In the genomic region with DNA sequence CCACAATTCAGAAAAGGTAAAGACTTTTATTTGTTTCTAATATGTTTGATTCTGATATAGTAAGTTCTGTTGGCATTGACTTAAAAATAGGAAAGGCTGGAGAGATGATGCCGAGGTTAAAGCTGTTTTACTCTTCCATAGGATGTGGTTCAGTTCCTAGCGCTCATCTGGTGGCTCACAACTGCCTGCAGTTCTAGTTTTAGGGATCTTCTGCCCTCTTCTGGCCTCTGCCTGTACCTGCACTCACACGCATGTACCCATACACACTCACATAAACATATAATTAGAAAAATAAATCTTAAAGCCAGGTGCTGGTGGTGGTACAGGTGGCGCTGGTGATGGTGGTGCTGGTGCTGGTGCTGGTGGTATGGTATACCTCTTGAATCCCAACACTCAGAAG, we compare ENCODE assay signal across 27 mouse cellular contexts. TPM values are rescaled to one million over a fixed set of nuclear protein-coding genes. Genes with fewer than 3 reads are reported as not detected.
DNase-seq lines count a peak whose midpoint lies in the region; ATAC-seq and TF ChIP-seq lines count a peak whose summit lies in the region.
"Had no signal": no experiment of that assay in that cellular context is flagged by ENCODE, and none has a peak within 500 bp of the region (broad histone marks: within the 10 kb centered on the region; RNA-seq: fewer than 3 reads in every experiment).

No protein-coding gene starts in this region.

- 84% methylated on average over 4 of the region's 4 CpGs for WGBS in liver, embryonic 14.5 days (ENCODE audit: insufficient replicate concordance)
- WGBS in liver, postnatal 0 days (ENCODE audit: insufficient replicate concordance) = 88% methylated on average over 4 of the region's 4 CpGs

- TF ChIP-seq CTCF in liver, embryonic 14.5 days (IDR thresholded peaks at IDR 0.05; ENCODE audit: low read depth) = peak; percentile 34; the same call in 1 of the 2 replicates
- no peak for TF ChIP-seq CTCF in liver, postnatal 0 days (IDR thresholded peaks at IDR 0.05; ENCODE audit: low read depth)

- TF ChIP-seq EP300 in liver, embryonic 14.5 days (IDR thresholded peaks at IDR 0.05; ENCODE audit: low read depth) = no peak
- TF ChIP-seq EP300 in liver, postnatal 0 days (IDR thresholded peaks at IDR 0.05; ENCODE audit: low read depth) = no peak

- peaks cover 4 to 8% of the 10 kb centered on the region in 2 experiments for H3K4me1 ChIP-seq in liver, embryonic 14.5 days (replicated peaks; ENCODE audit: control insufficient read depth in 2 of 2, insufficient read depth in 2 of 2, low read length in 1 of 2)
- H3K4me1 ChIP-seq in liver, postnatal 0 days (ENCODE audit: insufficient read depth) = peaks cover 18% of the 10 kb centered on the region
- peaks cover 0 to 14% of the 10 kb centered on the region in 2 experiments; a peak in 2 of 4 replicates for H3K4me1 ChIP-seq in ES-E14 (ENCODE audit: control insufficient read depth in 2 of 2, insufficient read depth in 2 of 2, low read length in 2 of 2, poor library complexity in 1 of 2)

- DNase-seq in heart, adult 11 months = peak; percentile 73
- DNase-seq in heart, adult 8-10 months (ENCODE audit: low spot score) = no peak
- DNase-seq in liver, embryonic 14.5 days (ENCODE audit: low read depth in 3 of 3, low spot score in 3 of 3) = no peak
- no peak for DNase-seq in liver, postnatal 0 days
- no peak for DNase-seq in ES-E14 (ENCODE audit: low read depth, low spot score)
- DNase-seq in induced T-regulatory cell, adult 2 months (ENCODE audit: low read depth) = peak; percentile 20
- no peak for DNase-seq in right cerebral cortex, adult 18-20 months
- DNase-seq in right cerebral cortex, postnatal 36 days (ENCODE audit: low spot score in 2 of 2) = no peak
- DNase-seq: adrenal gland, adult 8-10 months; cerebellum, adult 8-10 months; cerebellum, postnatal 25 days; gastrocnemius, postnatal 14 days; heart, postnatal 36 days; kidney, adult 2 months; lung, embryonic 14.5 days; right cerebral cortex, postnatal 14 days; thymus, postnatal 14 days had no signal

- no peak overlapping the region for H3K27ac ChIP-seq in liver, embryonic 14.5 days
- no peak overlapping the region for H3K27ac ChIP-seq in liver, postnatal 0 days (ENCODE audit: low read depth)
- H3K27ac ChIP-seq in ES-E14 (ENCODE audit: insufficient read depth, low read depth, low read length, poor library complexity, severe bottlenecking) = no peak overlapping the region
- H3K27ac ChIP-seq: forebrain, embryonic 13.5 days; hindbrain, embryonic 13.5 days; limb, embryonic 13.5 days; liver, embryonic 12.5 days; midbrain, embryonic 10.5 days; neural tube, embryonic 12.5 days; stomach, embryonic 15.5 days had no signal

- H3K9me3 ChIP-seq in liver, embryonic 14.5 days (ENCODE audit: control insufficient read depth, low read length) = no peaks in the 10 kb centered on the region
- H3K9me3 ChIP-seq in liver, postnatal 0 days (ENCODE audit: low read length) = no peaks in the 10 kb centered on the region
- H3K9me3 ChIP-seq in ES-E14 (ENCODE audit: control insufficient read depth, insufficient read depth, low read depth, low read length) = no peaks in the 10 kb centered on the region
- H3K9me3 ChIP-seq: forebrain, embryonic 13.5 days; hindbrain, embryonic 13.5 days; limb, embryonic 13.5 days; neural tube, embryonic 12.5 days; stomach, embryonic 15.5 days had no signal

- no peak overlapping the region for H3K9ac ChIP-seq in liver, embryonic 14.5 days (replicated peaks)
- no peak overlapping the region for H3K9ac ChIP-seq in liver, postnatal 0 days (replicated peaks)
- no peak overlapping the region for H3K9ac ChIP-seq in ES-E14 (ENCODE audit: insufficient read depth, low read depth, low read length, poor library complexity, severe bottlenecking)
- H3K9ac ChIP-seq: forebrain, embryonic 13.5 days; hindbrain, embryonic 13.5 days; limb, embryonic 13.5 days; liver, embryonic 12.5 days; lung, embryonic 14.5 days; neural tube, embryonic 12.5 days; stomach, embryonic 15.5 days had no signal

- no peak overlapping the region for H3K4me2 ChIP-seq in liver, embryonic 14.5 days (ENCODE audit: low read depth)
- H3K4me2 ChIP-seq in liver, postnatal 0 days (ENCODE audit: low read depth, low read length) = no peak overlapping the region
- H3K4me2 ChIP-seq: forebrain, embryonic 13.5 days; heart, embryonic 11.5 days; hindbrain, embryonic 13.5 days; limb, embryonic 13.5 days; liver, embryonic 12.5 days; lung, embryonic 14.5 days; neural tube, embryonic 12.5 days; stomach, embryonic 15.5 days had no signal

- no peaks in the 10 kb centered on the region for H3K36me3 ChIP-seq in liver, embryonic 14.5 days (replicated peaks; ENCODE audit: control insufficient read depth, insufficient read depth, low read depth)
- peaks cover 3% of the 10 kb centered on the region; the same call in 1 of the 2 replicates for H3K36me3 ChIP-seq in liver, postnatal 0 days (replicated peaks; ENCODE audit: insufficient read depth, low read length)
- H3K36me3 ChIP-seq in ES-E14 (ENCODE audit: control insufficient read depth, insufficient read depth, low read length, poor library complexity, severe bottlenecking) = peaks cover 7% of the 10 kb centered on the region; the same call in 1 of the 2 replicates
- H3K36me3 ChIP-seq: stomach, embryonic 15.5 days had no signal

- in situ Hi-C loops in ES-E14 (cut with MboI; ENCODE audit: low sequenced_read_pairs in 2 of 2, unreplicated experiment in 2 of 2) = no loop called here

- ATAC-seq in liver, embryonic 14.5 days (ENCODE audit: insufficient read depth) = no peak
- ATAC-seq in liver, postnatal 0 days = no peak
- ATAC-seq: forebrain, embryonic 13.5 days; inflammation-experienced regulatory T-cells, adult 6 months; liver, embryonic 12.5 days had no signal

- no peaks in the 10 kb centered on the region for H3K27me3 ChIP-seq in liver, embryonic 14.5 days (ENCODE audit: control insufficient read depth, insufficient read depth, low read length)
- H3K27me3 ChIP-seq in liver, postnatal 0 days (ENCODE audit: insufficient read depth, low read length) = no peaks in the 10 kb centered on the region
- H3K27me3 ChIP-seq: forebrain, embryonic 13.5 days; hindbrain, embryonic 13.5 days; limb, embryonic 13.5 days; liver, embryonic 12.5 days; neural tube, embryonic 12.5 days; stomach, embryonic 15.5 days had no signal

- no peak overlapping the region for H3K4me3 ChIP-seq in liver, embryonic 14.5 days (ENCODE audit: insufficient read depth in 1 of 2, low read depth in 2 of 2, low read length in 2 of 2)
- H3K4me3 ChIP-seq in liver, postnatal 0 days (ENCODE audit: low read depth, low read length) = no peak overlapping the region
- H3K4me3 ChIP-seq in ES-E14 (ENCODE audit: insufficient read depth in 1 of 2, low read depth in 1 of 2, low read length in 2 of 2, poor library complexity in 1 of 2, severe bottlenecking in 1 of 2) = no peak overlapping the region
- H3K4me3 ChIP-seq: forebrain, embryonic 13.5 days; hindbrain, embryonic 13.5 days; limb, embryonic 13.5 days; liver, embryonic 12.5 days; midbrain, embryonic 10.5 days; myocyte; neural tube, embryonic 12.5 days; stomach, embryonic 15.5 days had no signal

TF ChIP-seq in ES-E14, 5 proteins besides CTCF, POLR2A, EP300 and RAD21:
- TF ChIP-seq CHD2 (IDR thresholded peaks at IDR 0.05; ENCODE audit: low read depth, low read length) (no peak), ZC3H11A (IDR thresholded peaks at IDR 0.05; ENCODE audit: borderline replicate concordance, low read depth, low read length) (0 out of 2 replicates have a peak, but pooled peaks have one; percentile 15), HCFC1 (IDR thresholded peaks at IDR 0.05; ENCODE audit: borderline replicate concordance, insufficient read depth, low read length) (no peak)

RNA-seq across cellular contexts. Expression of a gene that starts 3.6 kb away (rescaled TPM):
- total RNA-seq in heart, adult 8-10 months (2022) = 10 to 100 TPM in 1 of 4 experiments, 1 to 10 TPM in 3; 8.4 to 10.9 (median 9.3) TPM
- 2.8 and 4.7 TPM in 2 replicates for polyA plus RNA-seq in liver, embryonic 14.5 days (2012; rRNA removed)
- polyA plus RNA-seq in liver, embryonic 14.5 days (2014; fragmentation: Nextera tagmentation; extraction: Ambion mirVana) = 7.4 and 7.9 TPM in 2 replicates
- polyA plus RNA-seq in liver, postnatal 0 days (2015; fragmentation: Nextera tagmentation; extraction: Ambion mirVana) = 4.3 TPM in 2 replicates
- total RNA-seq in ES-E14 (2012; rRNA removed) = 11.7 and 12.0 TPM in 2 replicates

RNA-seq across cellular contexts. Expression of a gene that starts 7.0 kb away (rescaled TPM):
- total RNA-seq in heart, adult 8-10 months (2022) = 10 to 100 TPM; 10.3 to 14.4 (median 12.2) TPM
- polyA plus RNA-seq in liver, embryonic 14.5 days (2012; rRNA removed) = 4.2 and 5.2 TPM in 2 replicates
- polyA plus RNA-seq in liver, embryonic 14.5 days (2014; fragmentation: Nextera tagmentation; extraction: Ambion mirVana) = 6.1 and 7.2 TPM in 2 replicates
- polyA plus RNA-seq in liver, postnatal 0 days (2015; fragmentation: Nextera tagmentation; extraction: Ambion mirVana) = 5.5 and 5.9 TPM in 2 replicates
- 32.5 and 39.0 TPM in 2 replicates for total RNA-seq in ES-E14 (2012; rRNA removed)

Comparison
In these comparisons a context has a peak if more than half of its experiments do, and no peak if none do; other contexts are left out.
1. DNase-seq: peak in heart, adult 11 months (single experiment) and induced T-regulatory cell, adult 2 months (single experiment); none in heart, adult 8-10 months (single experiment), liver, embryonic 14.5 days (0 of 3), liver, postnatal 0 days (single experiment), ES-E14 (single experiment), right cerebral cortex, adult 18-20 months (single experiment) and right cerebral cortex, postnatal 36 days (0 of 2).